Mouse (Mus musculus) layer of hippocampus, postnatal 25 days (tissue): Measurements from ENCODE around the gene Haus3. TPM values are rescaled to one million over a fixed set of nuclear protein-coding genes. Genes with fewer than 3 reads are reported as not detected.

ENCODE experiments used
- DNase-seq, 2 experiments: peaks; one replicate each; pipeline ENCODE4 v3.0.0; 2022; ENCODE audit warnings: mixed read lengths in 2 of 2, low spot score in 1 of 2; ENCODE audit errors: extremely low spot score in 1 of 2
- total RNA-seq, 2 experiments: library from RNA; stranded (reverse); gene quantifications; 2 replicates each; pipeline ENCODE4 v1.2.3; 2021

Gene Haus3
- total RNA-seq, 2 experiments from 2014 or later = 5.6 to 5.7 TPM

DNA sequence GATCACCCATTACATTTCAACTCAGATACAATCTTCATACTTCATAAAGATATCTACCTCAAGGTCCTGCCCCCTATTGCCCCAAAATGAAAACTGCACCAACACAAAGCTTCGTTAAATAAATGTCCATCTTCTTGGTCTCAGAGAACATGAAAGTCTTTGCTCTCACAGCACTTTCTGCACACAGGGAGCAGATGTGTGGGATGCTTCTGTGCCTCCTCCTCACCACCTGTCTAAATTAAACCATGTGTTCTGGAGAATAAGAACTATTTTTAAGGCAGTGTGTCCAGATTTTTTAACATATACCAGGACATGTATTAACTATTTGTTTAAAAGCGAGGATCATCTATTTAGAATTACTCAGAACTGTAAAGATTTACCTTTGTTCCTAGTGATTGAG, 36.6 kb downstream of the Haus3 start:
- no peak for DNase-seq

DNA sequence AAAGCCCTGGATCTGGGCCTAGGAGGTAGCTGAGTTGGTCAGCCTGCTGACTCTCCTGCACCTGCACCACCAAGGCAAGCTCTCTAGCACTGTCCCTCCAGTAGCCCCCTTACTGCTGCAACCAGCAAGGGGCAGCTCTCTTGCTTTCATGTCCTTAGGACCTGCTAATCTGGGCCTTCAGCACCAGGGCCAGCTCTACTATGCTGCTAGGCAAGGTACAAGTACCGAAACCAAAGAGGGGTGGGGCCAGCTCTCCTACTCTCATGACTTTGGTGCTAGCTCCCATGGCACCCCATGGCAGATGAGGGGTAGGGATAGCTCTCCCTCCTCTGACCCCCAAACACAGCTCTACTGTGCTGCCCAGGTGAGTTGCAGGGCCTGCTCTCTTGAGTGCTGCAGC, 45.2 kb downstream of the Haus3 start:
- no peak for DNase-seq

DNA sequence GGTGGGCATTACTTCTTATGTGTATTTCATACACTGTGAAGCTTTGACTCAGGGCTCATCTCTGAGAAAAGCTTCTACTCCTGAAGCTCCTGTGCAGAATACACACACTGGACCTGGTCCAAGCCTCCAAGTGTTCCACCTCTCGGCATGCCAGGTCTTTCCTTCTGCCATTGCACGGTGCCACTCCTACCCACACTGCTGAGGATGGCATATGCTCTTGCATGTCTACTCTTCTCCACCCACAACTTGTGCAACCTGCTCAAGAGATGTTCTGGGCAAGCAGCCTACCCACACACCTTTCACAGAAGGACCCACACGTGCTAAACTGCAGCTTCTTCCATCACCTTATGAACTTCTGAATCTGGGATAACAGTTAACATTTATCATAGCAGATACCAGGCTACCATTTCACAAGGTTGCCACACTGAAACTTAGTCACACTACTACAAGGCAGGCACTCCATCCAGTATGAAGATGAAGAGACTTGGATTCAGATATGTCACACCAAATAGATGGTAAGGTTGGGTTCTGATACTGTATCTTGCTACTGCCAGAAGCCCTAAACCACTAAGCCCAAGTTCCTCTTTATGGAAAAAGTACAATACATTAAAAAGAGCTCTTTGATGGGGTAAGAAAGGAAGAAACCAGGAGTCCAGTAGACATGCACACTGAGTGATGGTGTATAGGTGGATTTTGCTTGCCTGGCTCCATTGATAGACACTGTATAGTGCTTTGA, 50.0 kb downstream of the Haus3 start:
- DNase-seq = peak in 1 of 2 experiments; percentile 6

DNA sequence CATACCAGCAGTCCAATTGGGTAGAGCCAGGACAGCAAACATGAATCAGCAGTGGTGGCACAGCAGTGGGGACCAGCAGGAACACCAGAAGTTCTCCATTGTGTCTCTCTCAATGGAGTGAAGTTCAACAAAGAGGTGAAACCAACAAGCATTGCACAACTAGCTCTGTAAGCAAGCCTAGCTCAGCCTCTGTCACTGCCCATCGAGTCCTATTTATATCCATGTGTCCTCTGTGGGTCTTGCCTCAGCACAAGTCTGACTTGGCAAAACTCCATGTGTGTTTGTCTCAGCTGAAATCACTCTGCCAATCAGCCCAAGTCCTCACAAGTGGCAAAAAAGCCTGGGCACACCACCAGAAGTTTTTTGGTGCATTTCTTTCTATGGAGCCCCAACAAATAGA, 63.6 kb downstream of the Haus3 start:
- no peak for DNase-seq

Other genes with a start within 250 kb of the Haus3 start
- 10 to 100 TPM; 19.7 to 20.1 TPM for gene Nelfa, start 233.1 kb downstream of the Haus3 start, total RNA-seq
- 10 to 100 TPM; 62.5 to 74.8 TPM for gene Gm1673, start 186.1 kb downstream of the Haus3 start, total RNA-seq
- gene Nat8l, start 173.5 kb downstream of the Haus3 start, total RNA-seq = 100 to 1,000 TPM; 131 to 133 TPM
- gene Poln, start 79 bp downstream of the Haus3 start, total RNA-seq = 1 to 10 TPM in 1 of 2 experiments, under 1 TPM in 1; 0.63 to 1.0 TPM
- gene Mxd4, start 18.2 kb upstream of the Haus3 start, total RNA-seq = 10 to 100 TPM; 84.6 to 93.3 TPM
- 10 to 100 TPM; 25.6 to 32.4 TPM for gene Zfyve28, start 118.9 kb upstream of the Haus3 start, total RNA-seq
- under 1 TPM; 0.20 to 0.66 TPM for gene Cfap99, start 119.1 kb upstream of the Haus3 start, total RNA-seq
- gene Rnf4, start 166.8 kb upstream of the Haus3 start, total RNA-seq = 10 to 100 TPM; 74.7 to 80.3 TPM
- gene Fam193a, start 200.4 kb upstream of the Haus3 start, total RNA-seq = 10 to 100 TPM; 37.0 to 42.2 TPM